Mouse (Mus musculus) embryo, embryonic 11.5 days (tissue): Measurements from ENCODE around the gene Hspa1a.
A peak's percentile ranks its signal among the peaks of the same experiment; 100 is the strongest.
"Not testable (repeated sequence)": the region's sequence is repeated elsewhere in the genome, so short reads cannot be mapped to it uniquely, and the experiment has no call there.

Experiments
- DNase-seq: peaks from one replicate; pipeline ENCODE4 v3.0.0-alpha.2; 2012; ENCODE audit warnings: low read depth, low spot score

The Hspa1a gene

GRCm38 (mm10) chr17:34969822-34970221 lies 2.1 kb downstream of the Hspa1a start, which contains the start of gene Gm20481:
Gm20481 (plus strand) TSS chr17:34969912.
- DNase-seq, result not testable (repeated sequence)

DNA sequence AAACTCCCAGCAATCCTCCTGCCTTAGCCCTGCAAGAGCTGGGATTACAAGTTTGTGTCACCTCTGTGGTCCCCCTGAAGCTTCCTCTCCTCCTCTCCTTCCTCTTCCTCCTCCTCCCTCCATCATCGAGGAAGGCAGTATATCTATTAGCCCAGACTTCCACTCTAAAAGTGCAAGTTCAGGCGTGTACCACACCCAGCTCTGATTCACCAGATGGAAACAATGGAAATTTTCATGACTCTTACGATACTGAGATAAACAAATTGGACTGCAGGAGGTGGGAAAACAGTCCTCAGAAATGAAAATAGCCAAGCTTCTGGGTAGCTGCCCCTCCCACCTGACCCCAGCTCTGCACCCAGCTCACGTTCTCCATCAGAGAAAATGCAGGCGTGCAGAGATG lies 6.3 kb downstream of the Hspa1a start:
- DNase-seq, result no peak

GRCm38 (mm10) chr17:34964640-34965049 lies 7.3 kb downstream of the Hspa1a start:
- no peak for DNase-seq

DNA sequence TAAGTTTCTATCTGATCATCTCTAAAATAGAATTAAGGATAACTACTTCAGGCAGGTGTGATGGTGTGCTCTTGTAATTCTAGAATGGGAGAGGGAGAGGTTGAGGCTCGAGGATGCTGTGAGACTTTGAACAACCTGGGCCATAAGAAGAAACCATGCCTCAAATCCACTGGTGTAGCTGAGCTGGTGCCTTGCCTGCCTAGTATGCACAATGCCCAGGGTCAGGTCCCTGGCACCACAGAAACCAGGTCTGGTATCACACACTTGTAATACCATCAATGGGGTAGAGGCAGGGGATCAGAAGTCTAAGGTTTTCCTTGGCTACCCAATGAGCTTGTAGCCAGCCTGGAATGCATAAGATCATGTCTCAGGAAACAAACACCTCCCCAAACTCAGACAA lies 9.1 kb downstream of the Hspa1a start:
- no peak for DNase-seq

GRCm38 (mm10) chr17:34962125-34962524 lies 9.8 kb downstream of the Hspa1a start:
- DNase-seq, result no peak

- no peak for DNase-seq
These were observed 11.1 kb downstream of the Hspa1a start for GRCm38 (mm10) chr17:34960702-34961493.

DNA sequence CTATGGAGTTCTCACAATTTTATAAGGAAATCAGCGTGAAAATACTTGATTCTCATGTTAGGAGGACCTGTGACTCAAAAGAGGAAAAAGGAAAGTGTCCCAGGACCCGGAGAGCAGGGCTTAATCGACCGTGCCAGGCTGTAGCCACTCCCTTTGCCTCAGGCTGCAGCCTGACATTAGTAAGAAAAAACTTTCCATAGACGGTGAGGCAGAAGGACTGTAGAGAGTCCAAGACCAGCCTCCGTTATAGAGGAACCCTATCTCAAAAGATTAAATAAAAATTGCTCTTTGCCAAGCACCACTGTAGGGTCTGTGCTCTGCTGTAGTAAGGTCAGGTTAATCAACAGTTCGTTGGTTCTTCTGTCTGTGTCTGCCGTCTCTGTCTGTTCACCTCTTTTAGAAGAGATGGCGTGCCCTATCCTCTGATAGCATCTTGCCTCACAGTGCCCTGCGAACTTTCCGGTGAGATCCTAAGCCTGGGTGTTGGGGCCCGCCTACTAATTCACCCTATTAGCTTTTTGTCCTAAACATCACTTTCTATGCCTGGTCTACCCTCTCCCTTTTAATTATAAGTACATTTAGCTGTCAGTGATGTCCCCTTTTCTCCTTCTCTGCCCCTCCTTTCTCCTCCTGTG lies 12.0 kb downstream of the Hspa1a start:
- no peak for DNase-seq

- peak; percentile 62 for DNase-seq
These were observed 12.7 kb downstream of the Hspa1a start, which contains the start of gene Hspa1b for GRCm38 (mm10) chr17:34959130-34959778. Hspa1b (minus strand) TSS chr17:34959238.

- DNase-seq, result not testable (repeated sequence)
These were observed 13.2 kb downstream of the Hspa1a start for GRCm38 (mm10) chr17:34958734-34959129.

DNA sequence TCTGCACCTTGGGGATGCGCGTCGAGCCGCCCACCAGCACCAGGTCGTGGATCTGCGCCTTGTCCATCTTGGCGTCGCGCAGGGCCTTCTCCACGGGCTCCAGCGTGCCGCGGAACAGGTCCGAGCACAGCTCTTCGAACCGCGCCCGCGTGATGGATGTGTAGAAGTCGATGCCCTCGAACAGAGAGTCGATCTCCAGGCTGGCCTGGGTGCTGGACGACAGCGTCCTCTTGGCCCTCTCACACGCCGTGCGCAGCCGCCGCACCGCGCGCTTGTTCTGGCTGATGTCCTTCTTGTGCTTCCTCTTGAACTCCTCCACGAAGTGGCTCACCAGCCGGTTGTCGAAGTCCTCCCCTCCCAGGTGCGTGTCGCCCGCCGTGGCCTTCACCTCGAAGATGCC lies 14.0 kb downstream of the Hspa1a start:
- DNase-seq, result not testable (repeated sequence)

- DNase-seq, result not testable (repeated sequence)
These were observed 14.7 kb downstream of the Hspa1a start for GRCm38 (mm10) chr17:34957291-34957690.

- DNase-seq, result no peak
These were observed 15.6 kb downstream of the Hspa1a start for GRCm38 (mm10) chr17:34956340-34956739.

- no peak for DNase-seq
These were observed 16.1 kb downstream of the Hspa1a start for GRCm38 (mm10) chr17:34955884-34956283.

DNA sequence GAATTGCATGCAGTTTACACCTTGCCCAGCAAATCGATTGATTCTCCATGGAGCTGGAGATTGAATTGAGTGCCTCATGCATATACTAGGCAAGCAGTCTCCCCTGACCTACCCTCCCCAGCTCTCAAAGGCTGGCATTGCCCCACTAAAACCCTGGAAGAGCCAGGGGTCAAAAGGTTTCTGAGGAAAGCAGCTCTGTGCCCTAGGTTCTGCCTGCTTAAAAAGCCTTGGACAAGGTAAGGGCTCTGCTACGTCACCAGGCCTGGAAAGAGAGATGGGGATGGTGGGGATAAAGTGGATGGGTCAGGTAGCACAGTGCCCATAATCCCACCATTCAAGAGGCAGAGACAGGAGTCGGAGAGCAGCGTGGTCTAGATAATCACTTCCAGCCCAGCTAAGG lies 17.1 kb downstream of the Hspa1a start:
- DNase-seq, result no peak

DNA sequence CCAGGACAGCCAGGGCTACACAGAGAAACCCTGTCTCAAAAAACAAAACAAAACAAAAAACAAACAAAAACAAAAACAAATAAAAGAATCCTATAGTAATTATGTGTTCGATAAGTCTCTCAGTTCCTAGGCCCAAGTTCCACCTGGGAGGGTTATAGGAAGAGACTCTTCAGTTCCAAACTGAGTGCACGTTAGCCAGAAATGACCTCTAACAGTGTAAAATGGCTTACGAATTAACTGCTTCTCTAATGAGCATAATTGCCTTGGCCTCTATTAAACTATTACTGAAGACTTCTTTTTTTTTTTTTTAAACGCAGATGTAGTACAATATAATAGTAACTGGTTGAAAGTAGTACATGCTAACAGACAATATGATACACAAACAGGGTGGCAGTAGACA lies 18.1 kb downstream of the Hspa1a start:
- no peak for DNase-seq

DNA sequence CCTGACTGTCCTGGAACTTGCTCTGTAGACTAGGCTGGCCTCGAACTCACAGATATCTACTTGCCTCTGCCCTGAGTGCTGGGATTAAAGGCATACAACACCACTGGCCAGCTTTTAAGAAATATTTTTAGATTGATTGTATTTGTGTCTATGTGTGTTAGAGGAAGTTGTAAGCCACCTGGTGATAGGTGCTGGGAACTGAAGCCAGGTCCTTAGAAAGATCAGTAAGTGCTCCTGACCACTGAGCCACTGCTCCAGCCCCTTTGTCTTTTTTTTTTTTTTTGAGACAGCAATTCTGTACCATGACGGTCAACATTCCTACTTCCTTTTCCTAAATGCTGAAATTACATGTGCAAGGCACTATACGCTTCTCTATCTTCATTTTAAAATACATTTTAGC lies 18.7 kb downstream of the Hspa1a start:
- no peak for DNase-seq

DNA sequence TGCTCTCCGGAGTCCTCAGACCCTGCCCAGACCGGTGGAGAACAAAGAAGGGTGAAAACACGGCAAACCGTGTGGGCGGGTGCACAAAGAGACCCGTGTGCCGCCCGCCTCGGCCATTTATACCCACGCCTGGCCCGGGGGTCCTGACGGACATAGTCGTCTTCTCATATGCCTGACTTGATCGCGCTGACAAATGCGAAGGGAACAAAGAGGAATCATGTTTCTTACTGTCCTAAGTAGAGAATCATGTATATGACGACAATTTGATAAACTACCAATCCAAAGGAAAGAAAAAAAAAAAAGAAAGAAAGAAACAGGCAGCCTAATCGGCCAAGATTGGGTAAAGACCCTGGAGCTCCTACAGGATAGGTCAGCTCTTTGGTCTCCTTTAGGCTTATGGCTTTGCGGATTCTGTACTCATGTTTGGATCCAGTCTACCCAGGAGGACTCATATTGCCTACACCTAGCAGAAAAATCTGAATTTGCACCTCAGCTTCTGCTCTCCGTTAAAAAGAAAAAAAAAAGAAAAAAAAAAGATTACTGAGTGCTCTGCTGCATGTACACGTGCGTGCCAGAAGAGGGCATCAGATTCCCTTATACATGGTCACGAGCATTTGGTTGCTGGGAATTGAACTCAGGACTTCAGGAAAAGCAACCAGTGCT lies 19.4 kb downstream of the Hspa1a start:
- DNase-seq, result peak; percentile 73

GRCm38 (mm10) chr17:34951636-34952377 lies 20.1 kb downstream of the Hspa1a start:
- no peak for DNase-seq

DNA sequence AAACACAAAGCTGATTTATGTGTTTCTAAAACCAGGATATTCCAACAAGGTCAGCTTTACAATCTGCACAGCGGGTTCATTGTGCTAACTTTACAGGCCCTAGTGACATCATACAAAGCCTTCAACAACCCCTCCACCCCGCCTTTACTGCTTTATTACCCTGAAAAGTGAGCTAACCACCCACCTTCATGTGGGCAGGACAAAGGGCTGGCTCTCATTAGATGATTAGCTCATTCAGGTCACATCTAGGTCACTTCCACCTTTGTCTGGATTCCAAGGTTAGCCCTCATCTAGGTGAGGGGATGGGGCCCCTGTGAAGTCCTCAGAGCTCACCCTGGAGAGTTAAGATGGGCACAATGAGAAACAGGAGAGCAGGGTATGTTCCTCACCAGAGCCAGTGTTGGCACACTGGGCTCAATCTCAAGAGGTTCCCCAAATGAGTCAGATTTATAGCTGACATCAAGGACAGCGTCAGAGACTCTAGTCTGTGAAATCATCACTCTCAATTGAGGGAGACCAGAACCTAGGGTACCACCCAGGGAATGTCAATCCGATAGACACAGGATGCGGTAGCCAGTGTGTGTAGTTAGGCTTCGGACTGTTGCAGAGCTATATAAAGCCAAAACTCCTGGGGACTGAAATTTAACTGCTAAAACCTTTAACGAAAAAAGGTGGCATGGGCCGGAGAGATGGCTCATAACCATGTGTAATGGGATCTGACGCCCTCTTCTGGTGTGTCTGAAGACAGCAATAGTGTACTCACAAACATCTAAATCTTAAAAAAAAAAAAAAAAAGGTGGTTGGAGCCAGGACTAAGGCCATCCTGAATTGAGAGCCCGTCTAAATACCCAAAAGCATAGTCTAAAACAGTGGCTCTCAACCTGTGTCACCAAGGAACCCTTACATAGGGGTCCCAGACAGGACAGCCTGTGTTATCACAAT lies 21.2 kb downstream of the Hspa1a start:
- DNase-seq, result no peak

GRCm38 (mm10) chr17:34949553-34949969 lies 22.4 kb downstream of the Hspa1a start:
- no peak for DNase-seq
